Mouse (Mus musculus) midbrain, embryonic 12.5 days (tissue): ENCODE measurements around the gene Ctr9. TPM values are rescaled to one million over a fixed set of nuclear protein-coding genes. Genes with fewer than 3 reads are reported as not detected.

Experiments used
- ATAC-seq: fragments of 200-750 bp; cut with Nextera tagmentation; 2 replicates; pipeline ENCODE4 v1.8.0; 2017; ENCODE audit warnings: low read depth, moderate TSS enrichment, moderate library complexity; ENCODE audit not compliant: low FRiP score
- H3K27ac ChIP-seq: fragments of 300-500 bp; sonication (generic); replicated peaks from 2 replicates; pipeline ENCODE4 v1.5.1; 2016; ENCODE audit warnings: mild to moderate bottlenecking
- H3K27me3 ChIP-seq: fragments of 300-500 bp; sonication (generic); 2 replicates; pipeline ENCODE4 v1.6.1; 2016; ENCODE audit warnings: mild to moderate bottlenecking
- H3K36me3 ChIP-seq: fragments of 300-500 bp; sonication (generic); 2 replicates; pipeline ENCODE4 v1.6.1; 2016
- H3K4me1 ChIP-seq: fragments of 300-500 bp; sonication (generic); 2 replicates; pipeline ENCODE4 v1.6.1; 2016
- H3K4me2 ChIP-seq: fragments of 300-500 bp; sonication (generic); replicated peaks from 2 replicates; pipeline ENCODE4 v1.6.1; 2016; ENCODE audit warnings: mild to moderate bottlenecking, moderate library complexity
- H3K4me3 ChIP-seq: fragments of 300-500 bp; sonication (generic); 2 replicates; pipeline ENCODE4 v1.5.1; 2016; ENCODE audit warnings: mild to moderate bottlenecking
- H3K9ac ChIP-seq: fragments of 300-500 bp; sonication (generic); replicated peaks from 2 replicates; pipeline ENCODE4 v1.6.1; 2016; ENCODE audit warnings: mild to moderate bottlenecking, moderate library complexity
- H3K9me3 ChIP-seq: fragments of 300-500 bp; sonication (generic); 2 replicates; pipeline ENCODE4 v1.6.1; 2016; ENCODE audit warnings: mild to moderate bottlenecking
- WGBS: fragments of 180-500 bp; shearing (Covaris S2); methylation state at CpG from one replicate; pipeline ENCODE4 v1.1.7; 2016; 5-methylcytosine and 5-hydroxymethylcytosine counted together
- polyA plus RNA-seq: library from polyadenylated mRNA; unstranded; fragments of >200 nt; fragmentation: Nextera tagmentation; extraction: Ambion mirVana; gene quantifications from 2 replicates; pipeline ENCODE4 v1.2.1, GENCODE M21; 2016

Ctr9 gene
- 102 and 105 TPM in 2 replicates for polyA plus RNA-seq

DNA sequence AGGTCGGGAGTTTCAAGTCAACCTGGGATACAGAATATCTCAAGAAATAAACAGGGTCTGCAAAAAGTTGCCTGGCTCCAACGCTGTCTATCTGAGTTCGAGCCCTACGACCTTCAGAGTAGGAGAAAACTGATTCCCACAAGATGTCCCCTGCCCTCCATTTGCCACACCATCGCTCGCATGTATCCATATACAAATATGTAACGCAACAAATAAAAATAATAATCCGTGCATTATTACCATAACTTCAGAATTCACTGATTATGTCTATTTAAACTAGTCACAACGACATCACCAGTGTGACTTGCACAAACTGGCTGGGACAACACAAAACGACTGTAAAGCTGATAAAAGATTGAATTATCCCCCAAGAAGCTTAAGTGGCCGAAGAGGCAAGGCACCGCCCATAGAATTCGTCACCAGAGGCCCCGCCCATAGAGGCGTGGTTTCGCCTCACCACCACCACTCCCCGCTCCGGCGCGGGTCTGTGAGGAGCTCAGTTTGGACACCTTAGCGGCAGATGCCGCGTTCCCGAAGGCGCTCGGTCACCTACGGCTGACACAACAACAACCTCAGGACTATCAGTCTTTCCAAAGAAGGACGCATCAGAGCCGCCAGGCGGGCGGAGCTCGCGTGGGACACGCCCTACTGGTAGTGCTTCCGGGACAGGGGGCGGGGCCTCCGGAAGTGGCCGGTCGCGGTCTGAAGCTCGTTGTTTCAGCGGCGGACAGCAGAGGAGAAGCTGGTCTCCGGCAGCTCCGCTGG, at the start of gene Ctr9:
Gene Ctr9 (plus strand): TSS at position 671 of the 765 bp plus-strand sequence.
- ATAC-seq: peak; percentile 97
- peaks cover 6% of the 10 kb centered on the region; the same call in 1 of the 2 replicates for H3K36me3 ChIP-seq
- peaks cover 16% of the 10 kb centered on the region for H3K4me1 ChIP-seq
- H3K27me3 ChIP-seq: no peaks in the 10 kb centered on the region
- H3K4me3 ChIP-seq: peak within 1 kb of the TSS; percentile 88
- H3K9ac ChIP-seq: peak within 1 kb of the TSS; percentile 80
- H3K27ac ChIP-seq: peak within 1 kb of the TSS; percentile 91
- 6% methylated on average over 45 of the region's 45 CpGs for WGBS
- peak within 1 kb of the TSS; percentile 89 for H3K4me2 ChIP-seq
- no peaks in the 10 kb centered on the region for H3K9me3 ChIP-seq

DNA sequence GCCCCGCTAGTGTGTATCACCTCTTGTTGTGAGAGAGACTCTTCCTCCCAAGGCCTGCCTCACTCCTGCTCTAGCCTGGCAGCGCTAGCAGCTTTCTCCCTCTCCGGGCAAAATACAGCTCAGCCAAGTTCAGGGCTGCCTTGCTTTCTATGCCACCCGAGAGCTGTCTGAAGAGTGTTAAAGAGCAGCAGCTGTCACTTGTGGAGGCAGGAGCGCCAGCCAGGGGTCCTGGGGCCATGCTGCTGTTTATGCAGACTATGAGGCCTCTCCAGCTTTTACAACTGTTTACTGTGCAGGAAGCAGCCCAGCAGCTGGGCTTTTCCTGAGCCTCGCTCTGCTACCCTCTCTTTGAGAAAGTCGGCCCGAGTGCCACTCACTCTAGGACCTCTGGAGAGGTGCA, 47.7 kb upstream of the Ctr9 start:
- WGBS: 73% methylated on average over 8 of the region's 8 CpGs
- Histone ChIP-seq H3K9me3 (no peaks in the 10 kb centered on the region), H3K27me3 (no peaks in the 10 kb centered on the region), H3K4me3 (no peak overlapping the region), H3K27ac (no peak overlapping the region), H3K9ac (no peak overlapping the region), H3K4me2 (no peak overlapping the region), H3K4me1 (no peaks in the 10 kb centered on the region), H3K36me3 (no peaks in the 10 kb centered on the region)
- no peak for ATAC-seq

DNA sequence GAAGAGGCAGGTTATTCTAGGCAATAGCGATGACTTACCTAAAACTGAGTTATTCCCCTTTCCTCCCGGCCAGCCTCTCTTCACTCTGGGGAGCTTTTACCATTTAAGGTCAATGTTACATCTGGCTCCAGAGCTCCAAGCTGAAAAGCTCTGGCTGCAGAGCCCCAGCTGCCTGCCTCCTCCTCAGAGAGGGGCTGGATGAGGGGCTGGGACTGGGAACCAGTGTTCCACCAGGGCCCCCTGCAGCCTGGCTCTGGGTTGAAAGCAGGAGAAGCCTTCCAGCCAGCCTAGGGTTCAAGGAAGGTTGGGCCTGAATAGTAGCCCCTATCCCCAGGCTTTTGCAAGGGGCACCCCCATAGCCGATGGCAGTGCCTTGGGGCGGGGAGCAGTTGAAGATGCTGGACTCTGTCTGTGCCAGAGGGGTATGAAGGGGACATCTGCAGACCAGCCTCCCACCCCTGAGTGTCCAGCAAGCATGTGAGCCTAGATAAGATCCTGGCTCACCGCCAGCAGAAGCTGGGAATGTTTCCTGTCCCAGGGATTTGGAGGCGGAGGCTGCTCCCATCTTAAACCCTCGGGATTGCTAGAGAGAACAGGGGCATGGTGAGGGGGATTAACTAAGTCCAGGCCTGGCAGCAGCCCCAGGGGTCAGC, 46.6 kb upstream of the Ctr9 start, which contains the start of gene Mrvi1:
Gene Mrvi1 (minus strand): TSS at position 409 of the 653 bp plus-strand sequence.
- WGBS: 61% methylated on average over 7 of the region's 7 CpGs
- no peak within 1 kb of the TSS for H3K27ac ChIP-seq

DNA sequence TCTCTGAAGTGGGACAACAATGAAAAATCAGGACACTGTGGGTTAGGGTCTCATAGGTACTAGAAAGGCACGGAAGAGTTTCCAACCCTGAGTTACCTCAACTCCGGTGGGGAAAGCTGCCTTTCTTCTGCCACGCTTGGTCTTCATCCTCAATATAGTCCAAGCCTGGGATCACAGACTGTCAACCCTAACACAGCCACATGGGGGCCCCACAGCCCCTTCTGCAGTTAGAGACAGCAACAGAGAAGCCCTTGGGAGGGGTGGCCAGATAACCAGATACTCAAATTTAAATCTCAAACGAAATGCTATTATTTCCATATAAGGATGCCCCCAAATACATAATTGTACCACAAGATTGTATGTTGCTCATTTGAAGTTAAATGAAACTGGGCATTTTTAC, 46.0 kb upstream of the Ctr9 start:
- H3K27me3 ChIP-seq: no peaks in the 10 kb centered on the region
- no peaks in the 10 kb centered on the region for H3K4me1 ChIP-seq
- H3K9ac ChIP-seq: no peak overlapping the region
- no peak overlapping the region for H3K27ac ChIP-seq
- ATAC-seq: no peak
- no peak overlapping the region for H3K4me2 ChIP-seq
- 64% methylated on average over 4 of the region's 4 CpGs for whole genome bisulfite sequencing
- no peak overlapping the region for H3K4me3 ChIP-seq
- no peaks in the 10 kb centered on the region for H3K36me3 ChIP-seq
- H3K9me3 ChIP-seq: no peaks in the 10 kb centered on the region

More for the DNA sequence above, 46.6 kb upstream of the Ctr9 start, which contains the start of gene Mrvi1:
- no peak within 1 kb of the TSS for H3K4me2 ChIP-seq
- no peaks in the 10 kb centered on the region for H3K27me3 ChIP-seq
- no peak within 1 kb of the TSS for H3K4me3 ChIP-seq
- H3K9ac ChIP-seq: no peak within 1 kb of the TSS
- H3K9me3 ChIP-seq: no peaks in the 10 kb centered on the region
- H3K36me3 ChIP-seq: no peaks in the 10 kb centered on the region
- no peaks in the 10 kb centered on the region for H3K4me1 ChIP-seq
- no peak for ATAC-seq

DNA sequence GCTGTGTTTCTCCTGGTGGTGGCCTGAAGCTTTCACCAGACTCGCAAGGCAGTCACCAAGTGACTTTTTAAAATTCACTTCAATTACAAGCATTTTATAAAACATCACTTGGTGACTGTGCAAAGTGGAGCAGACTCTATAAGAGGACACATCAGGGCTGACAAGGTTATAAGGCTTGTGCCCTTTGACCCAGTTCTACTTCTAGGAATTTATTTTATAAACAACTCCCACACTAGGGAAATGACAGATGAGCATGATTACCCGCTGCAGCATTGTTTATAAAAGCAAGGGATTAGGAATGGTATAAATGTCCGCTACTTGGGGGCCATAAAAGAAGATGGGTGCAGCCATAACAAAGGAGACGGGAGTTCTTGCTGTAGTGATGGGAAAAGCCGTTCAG, 45.1 kb upstream of the Ctr9 start:
- H3K4me2 ChIP-seq: no peak overlapping the region
- WGBS: 75% methylated on average over 5 of the region's 5 CpGs
- H3K9ac ChIP-seq: no peak overlapping the region
- no peak overlapping the region for H3K27ac ChIP-seq
- no peak for ATAC-seq
- no peaks in the 10 kb centered on the region for H3K4me1 ChIP-seq
- no peak overlapping the region for H3K4me3 ChIP-seq
- H3K36me3 ChIP-seq: no peaks in the 10 kb centered on the region
- H3K9me3 ChIP-seq: no peaks in the 10 kb centered on the region
- no peaks in the 10 kb centered on the region for H3K27me3 ChIP-seq

DNA sequence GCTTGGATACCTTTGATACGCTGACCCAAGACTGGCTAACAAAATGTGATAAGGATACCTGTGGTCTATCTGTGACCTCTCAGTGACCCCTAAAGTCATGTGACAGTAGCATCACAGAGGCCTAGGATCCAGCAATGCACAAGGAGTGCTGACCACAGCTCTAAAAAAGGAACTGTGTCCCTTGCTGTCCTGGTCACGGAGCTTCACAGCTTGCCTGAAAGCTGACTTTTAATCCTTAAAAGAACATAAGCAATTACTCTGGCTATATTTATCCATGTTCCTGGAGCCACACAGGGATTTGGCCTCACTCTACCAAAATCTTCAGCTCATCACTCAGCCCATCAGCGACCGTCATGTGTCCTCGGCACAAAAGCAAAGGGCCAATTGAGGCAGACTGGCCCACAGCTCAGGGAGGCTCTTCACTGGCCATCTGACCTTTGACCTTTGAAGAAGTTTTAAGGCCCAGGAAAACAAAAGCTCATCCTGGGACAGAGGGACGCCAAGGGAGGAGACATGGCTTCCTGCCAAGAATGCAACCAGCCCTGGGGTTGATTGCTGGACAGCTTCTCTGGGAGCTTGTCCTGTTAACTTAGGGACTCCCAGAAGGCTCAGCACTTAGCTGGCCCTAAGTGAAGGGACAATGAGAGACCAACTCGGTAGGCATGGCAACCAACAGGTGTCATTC, 43.0 kb upstream of the Ctr9 start:
- Histone ChIP-seq H3K4me1 (no peaks in the 10 kb centered on the region), H3K27me3 (no peaks in the 10 kb centered on the region), H3K4me2 (no peak overlapping the region), H3K36me3 (no peaks in the 10 kb centered on the region), H3K9ac (no peak overlapping the region), H3K9me3 (no peaks in the 10 kb centered on the region), H3K4me3 (no peak overlapping the region), H3K27ac (no peak overlapping the region)
- ATAC-seq: no peak
- 61% methylated on average over 7 of the region's 7 CpGs for WGBS

DNA sequence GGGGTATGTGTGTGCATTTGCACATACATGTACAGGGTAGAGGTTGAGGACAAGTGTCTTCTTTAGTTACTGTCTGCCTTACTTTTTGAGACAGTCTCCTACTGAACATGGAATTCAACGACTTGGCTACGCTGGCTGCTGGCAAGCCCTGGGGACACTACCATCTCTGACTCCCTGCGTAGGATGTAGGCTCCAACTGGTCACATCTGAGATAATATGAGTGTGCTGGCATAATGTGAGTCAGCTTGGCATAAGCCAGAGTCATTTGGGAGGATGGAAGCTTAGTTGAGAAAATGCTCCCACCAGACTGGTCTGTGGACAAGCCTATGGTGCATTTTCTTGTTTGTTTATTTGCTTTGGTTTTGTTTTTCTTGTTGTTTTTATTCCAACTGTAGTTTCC, 40.7 kb upstream of the Ctr9 start:
- ATAC-seq: no peak
- WGBS: 89% methylated on average over 3 of the region's 3 CpGs
- H3K27me3 ChIP-seq: no peaks in the 10 kb centered on the region
- no peak overlapping the region for H3K4me2 ChIP-seq
- H3K27ac ChIP-seq: no peak overlapping the region
- H3K9me3 ChIP-seq: no peaks in the 10 kb centered on the region
- no peak overlapping the region for H3K4me3 ChIP-seq
- H3K4me1 ChIP-seq: no peaks in the 10 kb centered on the region
- no peak overlapping the region for H3K9ac ChIP-seq
- H3K36me3 ChIP-seq: no peaks in the 10 kb centered on the region

DNA sequence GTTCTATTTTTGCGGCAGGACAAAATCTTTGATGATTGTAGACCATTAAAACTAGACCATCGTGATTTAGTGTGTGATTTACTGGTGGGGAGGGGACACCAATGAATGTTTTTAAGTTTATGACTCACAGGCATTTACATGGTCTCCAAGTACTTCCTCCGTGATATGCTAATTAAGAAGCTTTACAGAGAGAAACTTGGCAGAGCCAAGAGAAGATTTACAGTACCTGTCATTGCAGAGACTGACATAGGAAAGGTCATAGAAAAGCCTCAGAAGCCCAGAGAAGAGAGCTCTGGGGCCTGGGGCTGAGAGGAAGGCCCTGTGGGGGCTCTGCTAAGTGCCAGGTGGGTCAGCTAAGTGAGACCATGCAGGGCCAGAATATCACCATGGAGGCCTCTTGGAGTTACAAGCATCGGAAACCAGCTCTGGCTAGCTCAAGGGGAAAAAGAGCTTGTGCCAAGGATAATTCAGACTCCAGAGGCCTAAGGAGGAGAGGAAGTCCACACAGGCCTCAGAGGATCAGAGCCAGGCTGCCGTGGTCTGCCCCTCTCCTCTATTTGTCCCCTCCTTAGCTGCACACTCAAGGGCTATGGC, 39.4 kb upstream of the Ctr9 start:
- Histone ChIP-seq H3K27ac (no peak overlapping the region), H3K9me3 (no peaks in the 10 kb centered on the region), H3K4me2 (no peak overlapping the region), H3K27me3 (no peaks in the 10 kb centered on the region), H3K9ac (no peak overlapping the region), H3K4me3 (no peak overlapping the region), H3K36me3 (no peaks in the 10 kb centered on the region), H3K4me1 (no peaks in the 10 kb centered on the region)
- 85% methylated on average over 5 of the region's 5 CpGs for WGBS
- no peak for ATAC-seq

DNA sequence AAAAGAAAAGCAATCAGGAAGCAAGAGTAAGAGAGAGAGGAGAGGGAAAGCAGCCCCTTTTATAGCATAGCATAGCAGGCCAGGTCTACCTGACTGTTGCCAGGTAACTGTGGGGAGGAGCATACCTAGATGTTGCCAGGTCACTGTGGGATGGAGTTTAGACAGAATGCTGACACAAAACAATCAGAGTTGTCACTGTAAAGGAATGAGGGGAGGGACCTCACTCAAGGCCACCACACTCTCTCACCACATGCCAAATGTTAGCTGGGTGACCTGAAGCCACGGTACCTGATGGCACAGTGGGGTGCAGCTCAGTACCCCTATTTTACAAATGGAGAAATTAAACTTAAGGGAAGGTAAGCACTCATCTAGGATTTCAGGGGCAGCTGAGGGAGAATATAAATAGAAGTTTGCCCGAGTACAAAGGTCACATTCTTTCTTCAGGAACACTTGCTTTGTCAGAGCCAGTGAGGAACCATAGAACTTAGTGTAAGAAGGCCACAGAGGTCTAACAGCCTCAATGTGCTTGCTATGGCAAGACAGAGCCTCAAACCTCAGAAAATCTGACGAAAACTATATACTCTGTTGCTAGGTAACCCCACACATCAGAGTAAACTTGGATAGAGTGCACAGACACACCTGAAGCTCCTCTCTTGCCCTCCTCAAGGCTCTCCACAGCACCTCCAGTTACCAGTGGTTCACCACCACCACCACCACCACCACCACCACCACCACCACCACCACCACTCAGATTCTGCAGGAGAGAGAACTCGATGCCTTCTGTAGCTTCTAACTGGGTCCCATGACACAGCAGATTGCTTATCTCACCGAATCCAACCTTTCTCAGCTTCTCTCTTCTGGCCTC, 38.2 kb upstream of the Ctr9 start:
- Histone ChIP-seq H3K9ac (no peak overlapping the region), H3K9me3 (no peaks in the 10 kb centered on the region), H3K36me3 (no peaks in the 10 kb centered on the region), H3K4me3 (no peak overlapping the region), H3K4me1 (no peaks in the 10 kb centered on the region), H3K27me3 (no peaks in the 10 kb centered on the region), H3K27ac (no peak overlapping the region), H3K4me2 (no peak overlapping the region)
- WGBS: 66% methylated on average over 5 of the region's 5 CpGs
- ATAC-seq: no peak

DNA sequence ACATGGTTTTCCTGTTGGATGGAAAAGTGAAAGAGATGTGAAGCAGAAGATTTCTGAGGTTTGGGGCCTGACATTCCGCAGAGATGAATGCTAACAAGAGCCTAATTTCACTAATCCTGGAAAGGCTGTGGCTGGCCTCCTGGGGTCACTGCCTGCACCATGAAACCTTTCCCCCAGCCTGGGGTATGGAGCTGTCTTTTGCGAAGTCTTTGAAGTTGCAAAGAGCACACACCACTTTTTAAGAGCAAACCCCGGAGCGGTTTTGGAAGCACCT, 37.6 kb upstream of the Ctr9 start:
- Histone ChIP-seq H3K4me1 (no peaks in the 10 kb centered on the region), H3K36me3 (no peaks in the 10 kb centered on the region), H3K27me3 (no peaks in the 10 kb centered on the region), H3K9me3 (no peaks in the 10 kb centered on the region), H3K4me2 (no peak overlapping the region), H3K4me3 (no peak overlapping the region), H3K9ac (no peak overlapping the region), H3K27ac (no peak overlapping the region)
- 24% methylated on average over 4 of the region's 4 CpGs for WGBS
- no peak for ATAC-seq
